Mouse (Mus musculus): ENCODE results near the gene Polr1d.

Gene Polr1d

GRCm38 (mm10) chr5:147086816-147087215 is 10.0 kb downstream of the Polr1d start:
- no peak for DNase-seq (ENCODE audit: low spot score)

GRCm38 (mm10) chr5:147089836-147090235 is 13.0 kb downstream of the Polr1d start:
- DNase-seq (ENCODE audit: low spot score) = no peak

GRCm38 (mm10) chr5:147090256-147090963 is 13.6 kb downstream of the Polr1d start:
- no peak for DNase-seq (ENCODE audit: low spot score)

GRCm38 (mm10) chr5:147092448-147092847 is 15.6 kb downstream of the Polr1d start:
- no peak for DNase-seq (ENCODE audit: low spot score)

GRCm38 (mm10) chr5:147094296-147094695 is 17.4 kb downstream of the Polr1d start:
- DNase-seq (ENCODE audit: low spot score) = no peak

GRCm38 (mm10) chr5:147096586-147096985 is 19.7 kb downstream of the Polr1d start:
- DNase-seq (ENCODE audit: low spot score) = no peak

GRCm38 (mm10) chr5:147098667-147099066 is 21.8 kb downstream of the Polr1d start:
- DNase-seq (ENCODE audit: low spot score) = no peak

- no peak for DNase-seq (ENCODE audit: low spot score)
These were observed 23.3 kb downstream of the Polr1d start for GRCm38 (mm10) chr5:147100180-147100579.

- no peak for DNase-seq (ENCODE audit: low spot score)
These were observed 25.4 kb downstream of the Polr1d start for GRCm38 (mm10) chr5:147102295-147102694.

GRCm38 (mm10) chr5:147107276-147107675 is 30.4 kb downstream of the Polr1d start:
- DNase-seq (ENCODE audit: low spot score) = no peak

- DNase-seq (ENCODE audit: low spot score) = no peak
These were observed 32.2 kb downstream of the Polr1d start for GRCm38 (mm10) chr5:147108861-147109591.

- DNase-seq (ENCODE audit: low spot score) = no peak
These were observed 37.9 kb downstream of the Polr1d start for GRCm38 (mm10) chr5:147114738-147115137.

- DNase-seq (ENCODE audit: low spot score) = no peak
These were observed 38.8 kb downstream of the Polr1d start for GRCm38 (mm10) chr5:147115631-147116030.

GRCm38 (mm10) chr5:147117027-147117426 is 40.2 kb downstream of the Polr1d start:
- DNase-seq (ENCODE audit: low spot score) = no peak

GRCm38 (mm10) chr5:147121146-147121545 is 44.3 kb downstream of the Polr1d start:
- no peak for DNase-seq (ENCODE audit: low spot score)

- no peak for DNase-seq (ENCODE audit: low spot score)
These were observed 47.9 kb downstream of the Polr1d start for GRCm38 (mm10) chr5:147124794-147125193.

- no peak for DNase-seq (ENCODE audit: low spot score)
These were observed 48.8 kb downstream of the Polr1d start for GRCm38 (mm10) chr5:147125542-147126185.

GRCm38 (mm10) chr5:147127860-147128259 is 51.0 kb downstream of the Polr1d start:
- no peak for DNase-seq (ENCODE audit: low spot score)

- DNase-seq (ENCODE audit: low spot score) = no peak
These were observed 52.6 kb downstream of the Polr1d start for GRCm38 (mm10) chr5:147129484-147129883.

- no peak for DNase-seq (ENCODE audit: low spot score)
These were observed 55.1 kb downstream of the Polr1d start for GRCm38 (mm10) chr5:147131912-147132311.

GRCm38 (mm10) chr5:147133662-147134061 is 56.8 kb downstream of the Polr1d start:
- no peak for DNase-seq (ENCODE audit: low spot score)

- no peak for DNase-seq (ENCODE audit: low spot score)
These were observed 57.7 kb downstream of the Polr1d start for GRCm38 (mm10) chr5:147134341-147135088.

Data from adipocyte (in vitro differentiated cells).